Mouse (Mus musculus) MEL (cell line): Measurements from ENCODE around the gene Ranbp2.

Experiments
- CHD1 ChIP-seq: IDR thresholded peaks from 2 replicates; pipeline ENCODE4 v1.6.1; 2012; ENCODE audit warnings: low read depth, mild to moderate bottlenecking, inconsistent platforms, low read length, improper control_type of control experiment
- GATA1 ChIP-seq: IDR thresholded peaks from 2 replicates; pipeline ENCODE4 v1.6.1; 2011; ENCODE audit warnings: low read depth, low read length, improper control_type of control experiment
- NELFE ChIP-seq: IDR thresholded peaks from 2 replicates; pipeline ENCODE4 v1.6.1; 2011; ENCODE audit warnings: low read depth, low read length, improper control_type of control experiment
- POLR2A ChIP-seq, 2 experiments: IDR thresholded peaks; 2 replicates each; pipeline ENCODE4 v1.6.1; 2011 to 2012; ENCODE audit warnings: low read length in 2 of 2, mild to moderate bottlenecking in 2 of 2, control low read depth in 1 of 2, improper control_type of control experiment in 1 of 2, low read depth in 1 of 2, moderate library complexity in 1 of 2; ENCODE audit not compliant: control insufficient read depth in 1 of 2, insufficient read depth in 1 of 2, poor library complexity in 1 of 2

DNA sequence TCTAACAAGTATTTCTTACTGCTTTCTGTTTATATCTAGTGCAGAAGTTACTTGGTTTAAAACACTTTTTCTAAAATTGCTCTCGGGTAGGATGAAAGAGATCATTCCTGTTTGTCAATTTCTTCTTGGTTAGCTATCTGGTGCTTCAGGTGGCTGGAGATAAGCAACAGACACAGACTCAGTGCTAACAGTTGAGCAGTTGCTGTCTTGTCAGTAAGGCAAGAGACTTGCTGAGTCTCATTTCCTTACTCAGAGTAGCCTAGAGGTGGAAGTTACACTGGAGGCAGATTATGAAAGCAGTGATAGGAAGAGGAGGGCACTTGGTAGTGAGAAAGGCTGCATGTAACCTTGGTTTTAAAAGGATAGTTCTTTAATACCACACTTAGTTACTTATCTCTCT is 5.5 kb downstream of the Ranbp2 start:
- TF ChIP-seq POLR2A (IDR thresholded peaks at IDR 0.05; ENCODE audit: control insufficient read depth in 1 of 2, insufficient read depth in 1 of 2, low read depth in 1 of 2, low read length in 2 of 2, poor library complexity in 1 of 2), result no peak
- no peak for TF ChIP-seq NELFE
- peak; percentile 37; the same call in 1 of the 2 replicates for TF ChIP-seq CHD1
- TF ChIP-seq GATA1, result peak; percentile 98
